Mouse (Mus musculus): Measurements from ENCODE around the gene Samd4.
A peak's percentile ranks its signal among the peaks of the same experiment; 100 is the strongest.

Samd4 gene

GRCm38 (mm10) chr14:46908858-46909257, 26.2 kb downstream of the Samd4 start:
- no peak for DNase-seq (ENCODE audit: low spot score in 2 of 2)

- no peak for DNase-seq (ENCODE audit: low spot score in 2 of 2)
Measured at GRCm38 (mm10) chr14:46912496-46912895, 29.8 kb downstream of the Samd4 start.

GRCm38 (mm10) chr14:46914356-46914755, 31.7 kb downstream of the Samd4 start:
- DNase-seq (ENCODE audit: low spot score in 2 of 2) = no peak

GRCm38 (mm10) chr14:46915555-46915954, 32.9 kb downstream of the Samd4 start:
- DNase-seq (ENCODE audit: low spot score in 2 of 2) = no peak

GRCm38 (mm10) chr14:46916581-46916980, 33.9 kb downstream of the Samd4 start:
- DNase-seq (ENCODE audit: low spot score in 2 of 2) = no peak

GRCm38 (mm10) chr14:46917136-46917535, 34.5 kb downstream of the Samd4 start:
- no peak for DNase-seq (ENCODE audit: low spot score in 2 of 2)

- no peak for DNase-seq (ENCODE audit: low spot score in 2 of 2)
Measured at GRCm38 (mm10) chr14:46917581-46917980, 34.9 kb downstream of the Samd4 start.

GRCm38 (mm10) chr14:46920496-46920895, 37.8 kb downstream of the Samd4 start:
- no peak for DNase-seq (ENCODE audit: low spot score in 2 of 2)

GRCm38 (mm10) chr14:46921178-46921975, 38.7 kb downstream of the Samd4 start:
- DNase-seq (ENCODE audit: low spot score in 2 of 2) = no peak

- no peak for DNase-seq (ENCODE audit: low spot score in 2 of 2)
Measured at GRCm38 (mm10) chr14:46923931-46924330, 41.3 kb downstream of the Samd4 start.

- peak in 1 of 2 experiments; percentile 40 for DNase-seq (ENCODE audit: low spot score in 2 of 2)
Measured at GRCm38 (mm10) chr14:46924422-46924821, 41.8 kb downstream of the Samd4 start.

- no peak for DNase-seq (ENCODE audit: low spot score in 2 of 2)
Measured at GRCm38 (mm10) chr14:46928556-46928955, 45.9 kb downstream of the Samd4 start.

- DNase-seq (ENCODE audit: low spot score in 2 of 2) = no peak
Measured at GRCm38 (mm10) chr14:46932121-46932520, 49.5 kb downstream of the Samd4 start.

- no peak for DNase-seq (ENCODE audit: low spot score in 2 of 2)
Measured at GRCm38 (mm10) chr14:46932708-46933107, 50.1 kb downstream of the Samd4 start.

GRCm38 (mm10) chr14:46941077-46941476, 58.4 kb downstream of the Samd4 start:
- DNase-seq (ENCODE audit: low spot score in 2 of 2) = no peak

GRCm38 (mm10) chr14:46941896-46942812, 59.5 kb downstream of the Samd4 start:
- DNase-seq (ENCODE audit: low spot score in 2 of 2) = peak in 1 of 2 experiments; percentile 34

- DNase-seq (ENCODE audit: low spot score in 2 of 2) = no peak
Measured at GRCm38 (mm10) chr14:46944411-46944810, 61.8 kb downstream of the Samd4 start.

GRCm38 (mm10) chr14:46945903-46946490, 63.3 kb downstream of the Samd4 start:
- DNase-seq (ENCODE audit: low spot score in 2 of 2) = no peak

- DNase-seq (ENCODE audit: low spot score in 2 of 2) = no peak
Measured at GRCm38 (mm10) chr14:46947644-46948043, 65.0 kb downstream of the Samd4 start.

GRCm38 (mm10) chr14:46950527-46951384, 68.1 kb downstream of the Samd4 start:
- no peak for DNase-seq (ENCODE audit: low spot score in 2 of 2)

GRCm38 (mm10) chr14:46952264-46952663, 69.6 kb downstream of the Samd4 start:
- DNase-seq (ENCODE audit: low spot score in 2 of 2) = no peak

Data from urinary bladder, postnatal 36 days (tissue).